Mouse (Mus musculus): ENCODE data around the gene Senp8.

- TF ChIP-seq CTCF (IDR thresholded peaks at IDR 0.05; ENCODE audit: borderline replicate concordance, insufficient read depth, low read depth, low read length): peak; percentile 34; the same call in 1 of the 2 replicates
- TF ChIP-seq POLR2A (IDR thresholded peaks at IDR 0.05; ENCODE audit: borderline replicate concordance, insufficient read depth, low read length): no peak
Measured at GRCm38 (mm10) chr9:59760515-59760914, 10.0 kb upstream of the Senp8 start.

All from cerebellum, adult 2 months (tissue).